Mouse (Mus musculus) intestine, embryonic 16.5 days (tissue): Measurements from ENCODE around the gene Tapbp. TPM values are rescaled to one million over a fixed set of nuclear protein-coding genes. Genes with fewer than 3 reads are reported as not detected.
A peak's percentile ranks its signal among the peaks of the same experiment; 100 is the strongest.

Source experiments
- ATAC-seq: fragments of 200-750 bp; cut with Nextera tagmentation; 2 replicates; pipeline ENCODE4 v1.8.0; 2017; ENCODE audit warnings: moderate TSS enrichment, moderate library complexity
- H3K27ac ChIP-seq: fragments of 300-500 bp; sonication (generic); 2 replicates; pipeline ENCODE4 v1.5.1; 2014; ENCODE audit warnings: mild to moderate bottlenecking, low read length
- H3K27me3 ChIP-seq: fragments of 300-500 bp; sonication (generic); replicated peaks from 2 replicates; pipeline ENCODE4 v1.6.1; 2014; ENCODE audit warnings: low read length, control low read depth, mixed read lengths; ENCODE audit not compliant: control insufficient read depth, insufficient read depth
- H3K36me3 ChIP-seq: fragments of 300-500 bp; sonication (generic); 2 replicates; pipeline ENCODE4 v1.6.1; 2014; ENCODE audit warnings: low read length, control low read depth; ENCODE audit not compliant: control insufficient read depth, insufficient read depth
- H3K4me1 ChIP-seq: fragments of 300-500 bp; sonication (generic); 2 replicates; pipeline ENCODE4 v1.6.1; 2014; ENCODE audit warnings: low read length, control low read depth, mixed read lengths; ENCODE audit not compliant: control insufficient read depth, insufficient read depth
- H3K4me2 ChIP-seq: fragments of 300-500 bp; sonication (generic); 2 replicates; pipeline ENCODE4 v1.6.1; 2014; ENCODE audit warnings: low read depth, low read length, control low read depth
- H3K4me3 ChIP-seq: fragments of 300-500 bp; sonication (generic); 2 replicates; pipeline ENCODE4 v1.5.1; 2014; ENCODE audit warnings: mild to moderate bottlenecking, low read length
- H3K9ac ChIP-seq: fragments of 300-500 bp; sonication (generic); 2 replicates; pipeline ENCODE4 v1.6.1; 2014; ENCODE audit warnings: low read depth, low read length
- H3K9me3 ChIP-seq: fragments of 300-500 bp; sonication (generic); 2 replicates; pipeline ENCODE4 v1.6.1; 2016; ENCODE audit warnings: low read length, control low read depth; ENCODE audit not compliant: control insufficient read depth
- WGBS: fragments of 180-500 bp; shearing (Covaris S2); extraction: QIAGEN DNeasy Blood & Tissue Kit; methylation state at CpG from one replicate; pipeline ENCODE4 v1.1.7; 2014; 5-methylcytosine and 5-hydroxymethylcytosine counted together
- polyA plus RNA-seq: library from polyadenylated mRNA; unstranded; fragments of >200 nt; fragmentation: Nextera tagmentation; extraction: Ambion mirVana; gene quantifications from 2 replicates; pipeline ENCODE4 v1.2.1, GENCODE M21; 2015

Tapbp gene
- polyA plus RNA-seq, 1 experiment from 2014 or later = 44.5 TPM

DNA sequence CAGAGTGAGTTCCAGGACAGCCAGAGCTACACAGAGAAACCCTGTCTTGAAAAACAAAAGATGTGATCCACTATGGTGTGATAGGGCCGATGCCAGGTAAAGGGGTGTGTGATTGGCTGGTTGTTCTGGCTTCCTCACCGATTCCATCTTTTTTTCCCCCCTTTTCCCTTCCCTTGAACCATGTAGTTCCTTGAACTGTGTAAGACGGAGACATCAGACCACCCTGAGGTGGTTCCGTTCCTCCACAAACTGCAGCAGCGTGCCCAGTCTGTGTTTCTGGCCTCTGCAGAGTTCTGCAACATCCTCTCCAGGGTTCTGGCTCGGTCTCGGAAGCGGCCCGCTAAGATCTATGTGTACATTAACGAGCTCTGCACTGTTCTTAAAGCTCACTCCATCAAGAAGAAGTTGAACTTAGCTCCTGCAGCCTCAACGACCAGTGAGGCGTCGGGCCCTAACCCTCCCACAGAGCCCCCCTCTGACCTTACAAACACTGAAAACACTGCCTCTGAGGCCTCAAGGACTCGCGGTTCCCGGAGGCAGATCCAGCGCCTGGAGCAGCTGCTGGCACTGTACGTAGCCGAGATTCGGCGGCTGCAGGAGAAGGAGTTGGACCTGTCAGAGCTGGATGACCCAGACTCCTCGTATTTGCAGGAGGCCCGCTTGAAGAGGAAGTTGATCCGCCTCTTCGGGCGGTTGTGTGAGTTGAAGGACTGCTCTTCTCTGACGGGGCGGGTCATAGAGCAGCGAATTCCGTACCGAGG lies 4.5 kb upstream of the Tapbp start:
- Histone ChIP-seq H3K9me3 (no peaks in the 10 kb centered on the region), H3K4me1 (peaks cover 16% of the 10 kb centered on the region), H3K4me2 (no peak overlapping the region), H3K27me3 (no peaks in the 10 kb centered on the region), H3K27ac (no peak overlapping the region), H3K36me3 (peaks cover 23% of the 10 kb centered on the region), H3K9ac (no peak overlapping the region), H3K4me3 (no peak overlapping the region)
- 90% methylated on average over 31 of the region's 31 CpGs for WGBS
- no peak for ATAC-seq

DNA sequence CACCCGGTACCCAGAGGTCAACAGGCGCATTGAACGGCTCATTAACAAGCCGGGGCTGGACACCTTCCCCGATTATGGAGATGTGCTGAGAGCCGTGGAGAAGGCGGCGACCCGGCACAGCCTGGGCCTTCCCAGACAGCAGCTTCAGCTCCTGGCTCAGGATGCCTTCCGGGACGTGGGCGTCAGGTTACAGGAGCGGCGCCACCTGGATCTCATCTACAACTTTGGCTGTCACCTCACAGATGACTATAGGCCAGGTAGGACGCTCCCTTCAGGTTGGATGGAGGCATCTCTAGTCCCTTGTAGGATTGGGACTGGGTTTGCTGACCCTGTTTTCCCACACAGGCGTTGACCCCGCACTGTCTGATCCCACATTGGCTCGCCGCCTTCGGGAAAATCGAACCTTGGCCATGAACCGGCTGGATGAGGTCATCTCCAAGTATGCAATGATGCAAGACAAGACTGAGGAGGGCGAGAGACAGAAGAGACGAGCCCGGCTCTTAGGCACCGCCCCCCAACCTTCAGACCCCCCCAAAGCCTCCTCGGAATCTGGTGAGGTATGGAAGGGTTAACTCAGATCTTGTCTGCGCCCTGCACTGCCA lies 3.8 kb upstream of the Tapbp start:
- H3K4me2 ChIP-seq = no peak overlapping the region
- no peak overlapping the region for H3K4me3 ChIP-seq
- H3K27me3 ChIP-seq = no peaks in the 10 kb centered on the region
- ATAC-seq = no peak
- H3K9me3 ChIP-seq = no peaks in the 10 kb centered on the region
- H3K27ac ChIP-seq = no peak overlapping the region
- 90% methylated on average over 28 of the region's 28 CpGs for WGBS
- no peak overlapping the region for H3K9ac ChIP-seq
- H3K36me3 ChIP-seq = peaks cover 23% of the 10 kb centered on the region
- peaks cover 20% of the 10 kb centered on the region for H3K4me1 ChIP-seq

DNA sequence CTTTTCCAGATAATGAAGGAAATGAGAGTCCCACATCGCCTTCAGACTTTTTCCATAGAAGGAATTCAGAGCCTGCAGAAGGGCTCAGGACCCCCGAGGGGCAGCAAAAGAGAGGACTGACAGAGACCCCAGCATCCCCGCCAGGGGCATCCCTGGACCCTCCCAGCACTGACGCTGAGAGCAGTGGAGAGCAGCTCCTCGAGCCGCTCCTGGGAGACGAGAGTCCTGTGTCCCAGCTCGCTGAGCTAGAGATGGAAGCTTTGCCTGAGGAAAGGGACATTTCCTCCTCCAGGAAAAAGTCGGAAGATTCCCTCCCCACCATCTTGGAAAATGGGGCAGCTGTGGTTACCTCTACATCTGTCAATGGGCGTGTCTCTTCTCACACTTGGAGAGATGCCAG lies 2.4 kb upstream of the Tapbp start:
- no peak for ATAC-seq

DNA sequence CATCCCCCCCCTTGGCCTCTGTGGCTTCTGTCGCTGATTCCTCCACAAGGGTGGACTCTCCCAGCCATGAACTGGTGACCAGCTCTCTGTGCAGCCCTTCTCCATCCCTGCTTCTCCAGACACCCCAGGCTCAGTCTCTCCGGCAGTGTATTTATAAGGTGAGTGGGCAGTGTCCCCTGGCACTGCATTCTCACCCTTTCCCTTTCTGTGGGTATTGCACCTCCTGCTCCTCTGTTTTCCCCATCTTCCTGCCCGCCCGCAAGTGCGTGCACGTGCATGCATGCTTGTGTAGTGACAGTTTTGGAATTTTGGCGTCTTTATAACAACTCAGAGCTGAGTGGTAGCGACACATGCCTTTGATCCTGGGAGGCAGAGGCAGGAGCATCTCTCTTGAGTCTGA lies 1.8 kb upstream of the Tapbp start:
- Histone ChIP-seq H3K27me3 (no peaks in the 10 kb centered on the region), H3K9me3 (no peaks in the 10 kb centered on the region), H3K4me2 (no peak overlapping the region), H3K36me3 (peaks cover 29% of the 10 kb centered on the region), H3K4me1 (peaks cover 29% of the 10 kb centered on the region), H3K27ac (no peak overlapping the region), H3K4me3 (no peak overlapping the region), H3K9ac (no peak overlapping the region)
- 92% methylated on average over 8 of the region's 8 CpGs for WGBS
- no peak for ATAC-seq

More for the DNA sequence above, 2.4 kb upstream of the Tapbp start:
- 89% methylated on average over 10 of the region's 10 CpGs for WGBS
- no peaks in the 10 kb centered on the region for H3K27me3 ChIP-seq
- no peak overlapping the region for H3K4me2 ChIP-seq
- H3K36me3 ChIP-seq = peaks cover 29% of the 10 kb centered on the region
- H3K27ac ChIP-seq = no peak overlapping the region
- H3K9me3 ChIP-seq = no peaks in the 10 kb centered on the region
- peaks cover 22% of the 10 kb centered on the region for H3K4me1 ChIP-seq
- no peak overlapping the region for H3K4me3 ChIP-seq
- H3K9ac ChIP-seq = no peak overlapping the region

DNA sequence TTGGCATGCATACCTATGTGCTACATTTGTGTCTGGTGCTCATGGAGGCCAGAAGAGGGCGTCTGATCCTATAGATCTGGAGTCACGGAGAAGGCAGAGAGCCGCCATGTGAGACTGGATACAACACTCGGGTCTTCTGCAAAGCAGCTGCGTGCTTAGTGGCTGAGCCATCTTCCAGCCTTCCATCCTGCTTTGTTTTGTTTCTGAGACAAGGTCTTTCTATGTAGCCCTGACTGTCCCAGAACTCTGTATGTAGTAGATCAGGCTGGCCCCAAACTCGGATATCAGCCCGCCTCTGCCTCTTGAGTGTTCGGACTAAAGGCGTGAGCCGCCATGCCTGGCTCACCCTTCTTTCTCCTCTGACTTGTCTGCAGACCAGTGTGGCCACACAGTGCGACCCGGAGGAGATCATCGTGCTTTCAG lies 719 bp upstream of the Tapbp start:
- 70% methylated on average over 13 of the region's 13 CpGs for WGBS
- Histone ChIP-seq H3K4me1 (peaks cover 32% of the 10 kb centered on the region), H3K36me3 (peaks cover 29% of the 10 kb centered on the region), H3K9ac (no peak overlapping the region), H3K27ac (no peak overlapping the region), H3K27me3 (no peaks in the 10 kb centered on the region), H3K4me3 (0 out of 2 replicates have a peak overlapping the region, but pooled peaks have one; percentile 57), H3K4me2 (peak overlapping the region; percentile 42), H3K9me3 (no peaks in the 10 kb centered on the region)
- ATAC-seq = no peak

DNA sequence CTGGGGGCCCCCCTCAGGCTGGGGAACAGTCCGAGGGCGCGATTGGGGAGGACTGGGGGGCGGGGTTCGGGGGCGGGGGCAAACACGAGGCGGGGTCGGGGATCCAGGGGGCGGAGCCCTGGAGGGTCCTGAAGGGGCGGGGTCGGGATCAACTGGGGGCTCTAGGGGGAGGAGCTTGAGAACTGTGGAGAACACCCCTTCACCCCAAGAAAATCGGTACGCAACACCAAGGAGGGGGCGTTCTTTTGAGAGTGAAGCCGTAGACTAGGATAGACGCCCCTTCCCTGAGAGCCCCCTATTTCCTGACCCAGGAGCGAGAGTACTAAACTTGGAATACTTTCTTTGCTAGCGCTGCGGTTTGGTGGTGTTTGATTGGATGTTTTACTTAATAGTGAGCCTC lies 595 bp downstream of the Tapbp start:
- peak; percentile 9; the same call in 1 of the 2 replicates for ATAC-seq

DNA sequence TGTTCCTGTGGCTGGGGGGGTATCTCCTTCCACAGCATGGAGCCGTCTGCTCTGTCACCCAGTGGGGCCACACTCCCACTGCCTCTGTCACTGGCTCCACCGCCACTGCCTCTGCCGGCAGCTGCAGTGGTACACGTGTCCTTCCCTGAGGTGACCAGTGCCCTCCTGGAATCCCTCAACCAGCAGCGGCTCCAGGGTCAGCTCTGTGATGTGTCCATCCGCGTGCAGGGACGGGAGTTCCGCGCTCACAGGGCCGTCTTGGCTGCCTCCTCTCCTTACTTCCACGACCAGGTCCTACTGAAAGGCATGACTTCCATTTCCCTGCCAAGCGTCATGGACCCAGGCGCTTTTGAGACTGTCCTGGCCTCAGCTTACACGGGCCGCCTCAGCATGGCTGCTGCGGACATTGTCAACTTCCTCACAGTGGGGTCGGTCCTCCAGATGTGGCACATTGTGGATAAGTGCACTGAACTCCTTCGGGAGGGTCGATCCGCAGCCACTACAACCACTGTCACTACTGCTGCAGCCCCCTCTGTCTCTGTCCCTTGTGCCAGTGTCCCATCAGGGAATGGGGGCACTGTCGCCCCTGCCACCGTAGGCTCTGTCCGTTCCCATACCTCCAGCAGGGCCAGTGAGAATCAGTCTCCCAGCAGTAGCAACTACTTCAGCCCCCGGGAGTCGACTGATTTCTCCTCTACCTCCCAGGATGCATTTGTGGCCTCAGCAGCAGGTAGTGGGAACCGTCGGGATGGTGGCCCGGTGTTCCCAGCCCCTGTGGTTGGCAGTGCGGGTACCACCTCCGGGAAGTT lies 1.4 kb downstream of the Tapbp start:
- peaks cover 18% of the 10 kb centered on the region for H3K36me3 ChIP-seq
- no peaks in the 10 kb centered on the region for H3K9me3 ChIP-seq
- no peaks in the 10 kb centered on the region for H3K27me3 ChIP-seq
- H3K4me1 ChIP-seq = peaks cover 24% of the 10 kb centered on the region
- H3K9ac ChIP-seq = peak overlapping the region; percentile 71
- peak overlapping the region; percentile 57 for H3K4me3 ChIP-seq
- peak overlapping the region; percentile 66 for H3K4me2 ChIP-seq
- no peak for ATAC-seq
- WGBS = 75% methylated on average over 31 of the region's 31 CpGs
- H3K27ac ChIP-seq = no peak overlapping the region

More for the DNA sequence above, 595 bp downstream of the Tapbp start:
- peak overlapping the region; percentile 66 for H3K4me2 ChIP-seq
- H3K27ac ChIP-seq = peak overlapping the region; percentile 78
- peak overlapping the region; percentile 71 for H3K9ac ChIP-seq
- peak overlapping the region; percentile 57 for H3K4me3 ChIP-seq
- H3K9me3 ChIP-seq = no peaks in the 10 kb centered on the region
- under 1% methylated on average over 19 of the region's 20 CpGs for WGBS
- no peaks in the 10 kb centered on the region for H3K27me3 ChIP-seq
- peaks cover 26% of the 10 kb centered on the region for H3K36me3 ChIP-seq
- peaks cover 24% of the 10 kb centered on the region for H3K4me1 ChIP-seq

DNA sequence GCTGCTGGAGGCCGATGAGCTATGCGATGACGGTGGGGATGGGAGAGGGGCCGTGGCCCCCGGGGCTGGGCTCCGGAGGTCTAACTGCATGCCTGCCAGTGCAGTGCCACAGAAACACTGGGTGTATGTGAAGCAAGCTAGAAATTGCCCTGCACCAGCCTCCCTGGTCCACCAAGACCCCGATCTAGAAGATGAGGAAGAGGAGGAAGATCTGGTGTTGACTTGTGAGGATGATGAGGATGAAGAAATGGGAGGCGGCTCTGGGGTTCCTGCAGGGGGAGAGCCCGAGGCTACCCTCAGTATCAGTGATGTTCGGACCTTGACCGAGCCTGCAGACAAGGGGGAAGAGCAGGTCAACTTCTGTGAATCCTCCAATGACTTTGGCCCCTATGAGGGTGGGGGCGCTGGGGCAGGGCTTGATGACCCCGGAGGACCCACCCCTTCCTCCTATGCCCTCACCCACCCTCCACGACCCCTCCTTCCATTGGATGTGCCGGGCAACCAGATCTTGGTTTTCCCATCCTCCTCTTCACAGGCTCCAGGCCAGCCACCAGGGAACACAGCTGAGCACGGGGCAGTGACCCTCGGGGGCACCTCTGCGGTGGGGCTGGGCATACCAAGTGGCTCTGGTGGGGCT lies 2.1 kb downstream of the Tapbp start:
- no peak overlapping the region for H3K4me2 ChIP-seq
- WGBS = 83% methylated on average over 18 of the region's 18 CpGs
- no peak for ATAC-seq

More for the DNA sequence above, 2.1 kb downstream of the Tapbp start:
- H3K36me3 ChIP-seq = peaks cover 17% of the 10 kb centered on the region
- no peak overlapping the region for H3K4me3 ChIP-seq
- H3K27ac ChIP-seq = no peak overlapping the region
- H3K9me3 ChIP-seq = no peaks in the 10 kb centered on the region
- no peaks in the 10 kb centered on the region for H3K27me3 ChIP-seq
- H3K4me1 ChIP-seq = peaks cover 24% of the 10 kb centered on the region
- H3K9ac ChIP-seq = no peak overlapping the region
